Mouse (Mus musculus): Measurements from ENCODE around the gene Las1l.

DNA sequence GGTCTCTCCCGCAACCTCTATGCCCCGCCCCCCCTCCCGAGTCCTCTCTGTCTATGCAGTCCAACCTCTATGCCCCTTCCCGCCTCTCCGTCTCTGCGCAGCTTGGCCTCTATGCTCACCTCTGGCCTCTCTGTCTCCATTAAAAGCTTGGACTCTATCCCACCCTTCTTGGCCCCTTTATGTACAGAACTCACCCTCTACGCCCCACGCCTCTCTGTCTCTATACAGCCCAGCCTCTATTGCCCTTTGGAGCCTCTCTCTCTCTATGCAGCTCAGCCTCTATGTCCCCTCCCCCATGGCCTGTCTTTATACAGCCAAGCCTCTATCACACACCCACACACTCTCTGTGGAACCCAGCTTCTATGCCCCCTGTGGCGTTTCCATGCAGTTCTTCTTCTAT is 13.2 kb upstream of the Las1l start:
- TF ChIP-seq POLR2A (IDR thresholded peaks at IDR 0.05; ENCODE audit: insufficient read depth, low read depth, low read length) = no peak
- TF ChIP-seq CTCF (IDR thresholded peaks at IDR 0.05) = no peak
- no peak for TF ChIP-seq EP300 (IDR thresholded peaks at IDR 0.05; ENCODE audit: insufficient read depth, low read depth, low read length)

All from heart, adult 2 months (tissue).